Mouse (Mus musculus) ES-E14 (cell line): ENCODE measurements at regions not wholly inside any gene's neighbourhood (a gene's known extent, or its start where the extent isn't known, plus 50 kb on each side); places are given as distances from the start of the nearest gene placed in this dataset.

ENCODE experiments used
- DNase-seq: peaks from one replicate; pipeline ENCODE4 v3.0.0-alpha.2; 2013; ENCODE audit warnings: low read depth, low spot score
- H3K27ac ChIP-seq: 2 replicates; pipeline ENCODE4 v1.5.1; 2012; ENCODE audit warnings: low read depth, mild to moderate bottlenecking, low read length, moderate library complexity, mixed read lengths; ENCODE audit not compliant: poor library complexity, insufficient read depth, severe bottlenecking
- H3K36me3 ChIP-seq: 2 replicates; pipeline ENCODE4 v1.6.1; 2012; ENCODE audit warnings: mild to moderate bottlenecking, low read length, moderate library complexity, mixed read lengths; ENCODE audit not compliant: control insufficient read depth, poor library complexity, insufficient read depth, severe bottlenecking
- H3K4me1 ChIP-seq, 2 experiments: fragments of 150-350 bp in 1 of 2; sonication (generic) in 1 of 2; 2 replicates each; pipeline ENCODE4 v1.6.1; 2012; ENCODE audit warnings: low read length in 2 of 2, mild to moderate bottlenecking in 1 of 2, mixed read lengths in 1 of 2; ENCODE audit not compliant: control insufficient read depth in 2 of 2, insufficient read depth in 2 of 2, poor library complexity in 1 of 2
- H3K4me3 ChIP-seq, 2 experiments: fragments of 150-350 bp in 1 of 2; sonication (generic) in 1 of 2; 2 replicates each; pipeline ENCODE4 v1.5.1; 2012; ENCODE audit warnings: low read length in 2 of 2, low read depth in 1 of 2, mild to moderate bottlenecking in 1 of 2, mixed read lengths in 1 of 2; ENCODE audit not compliant: insufficient read depth in 1 of 2, poor library complexity in 1 of 2, severe bottlenecking in 1 of 2
- H3K9ac ChIP-seq: 2 replicates; pipeline ENCODE4 v1.6.1; 2012; ENCODE audit warnings: low read depth, mild to moderate bottlenecking, low read length, mixed read lengths; ENCODE audit not compliant: poor library complexity, insufficient read depth, severe bottlenecking
- H3K9me3 ChIP-seq: fragments of 150-350 bp; sonication (generic); 2 replicates; pipeline ENCODE4 v1.6.1; 2012; ENCODE audit warnings: low read depth, mild to moderate bottlenecking, low read length; ENCODE audit not compliant: control insufficient read depth, insufficient read depth
- CHD2 ChIP-seq: IDR thresholded peaks from 2 replicates; pipeline ENCODE4 v1.6.1; 2014; ENCODE audit warnings: mild to moderate bottlenecking, low read depth, low read length, inconsistent platforms
- HCFC1 ChIP-seq: IDR thresholded peaks from 2 replicates; pipeline ENCODE4 v1.6.1; 2012; ENCODE audit warnings: low read length, inconsistent platforms, borderline replicate concordance; ENCODE audit not compliant: insufficient read depth
- MAFK ChIP-seq: IDR thresholded peaks from 2 replicates; pipeline ENCODE4 v1.6.1; 2014; ENCODE audit warnings: mild to moderate bottlenecking, low read depth, low read length, inconsistent platforms; ENCODE audit not compliant: insufficient read depth
- ZC3H11A ChIP-seq: IDR thresholded peaks from 2 replicates; pipeline ENCODE4 v1.6.1; 2012; ENCODE audit warnings: low read depth, mild to moderate bottlenecking, inconsistent platforms, low read length, borderline replicate concordance
- ZNF384 ChIP-seq: IDR thresholded peaks from 2 replicates; pipeline ENCODE4 v1.6.1; 2012; ENCODE audit warnings: low read depth, low read length, inconsistent platforms
- in situ Hi-C, 2 experiments: fragments of 600-800 bp; cut with MboI; formaldehyde crosslinking; loops; one replicate each; pipeline ENCODE4 v1.15.1; 2025; ENCODE audit warnings: low sequenced_read_pairs in 2 of 2, inconsistent platforms in 1 of 2; ENCODE audit not compliant: unreplicated experiment in 2 of 2

DNA sequence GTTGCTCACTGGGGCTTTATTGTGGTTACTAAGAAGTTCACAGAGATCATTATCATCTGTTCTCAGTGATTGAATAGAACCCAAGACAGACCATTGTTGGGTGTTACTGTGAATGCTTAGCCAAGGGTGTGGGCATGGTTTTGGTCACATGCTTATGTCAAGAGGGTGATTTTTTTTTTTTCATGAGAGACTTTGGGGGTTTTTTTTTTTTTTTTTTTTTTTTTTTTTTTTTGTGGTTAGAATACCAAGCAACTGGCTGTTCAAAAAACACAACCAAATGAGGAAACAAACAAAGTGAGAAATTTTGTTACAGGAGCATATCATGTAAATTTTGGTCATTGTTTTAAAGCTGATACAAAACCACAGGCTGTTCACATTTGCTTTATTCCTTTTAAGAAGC is 466.4 kb upstream of the Nr3c2 start:
- Histone ChIP-seq H3K9ac (no peak overlapping the region), H3K9me3 (no peaks in the 10 kb centered on the region), H3K4me3 (no peak overlapping the region), H3K27ac (no peak overlapping the region), H3K4me1 (no peaks in the 10 kb centered on the region), H3K36me3 (no peaks in the 10 kb centered on the region)
- no peak for DNase-seq
- in situ Hi-C loops = no loop called here
- TF ChIP-seq MAFK (no peak), ZNF384 (peak; percentile 63), HCFC1 (no peak), CHD2 (no peak), ZC3H11A (no peak)

DNA sequence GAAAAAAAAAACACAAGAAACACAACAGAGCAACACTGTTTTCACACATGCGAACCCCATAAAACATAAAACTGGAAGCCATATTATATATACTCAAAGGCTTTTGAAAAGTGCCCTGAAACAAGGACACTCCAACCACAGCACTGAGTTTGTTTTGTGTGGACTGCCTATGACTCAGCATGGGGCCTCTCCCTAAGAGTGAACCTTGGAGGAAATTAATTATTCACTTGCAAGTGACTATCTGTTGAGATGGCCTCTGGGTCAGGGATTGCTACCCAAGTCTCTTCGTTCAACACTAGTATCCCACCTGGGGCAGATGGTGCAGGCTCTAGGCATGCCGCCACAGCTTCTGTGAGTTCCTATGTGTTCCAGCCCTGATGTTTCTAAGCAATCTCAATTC is 461.3 kb upstream of the Nr3c2 start:
- Histone ChIP-seq H3K9me3 (no peaks in the 10 kb centered on the region), H3K36me3 (no peaks in the 10 kb centered on the region), H3K4me1 (no peaks in the 10 kb centered on the region), H3K27ac (no peak overlapping the region), H3K4me3 (no peak overlapping the region), H3K9ac (no peak overlapping the region)
- DNase-seq = no peak
- TF ChIP-seq ZNF384 (no peak), MAFK (no peak), ZC3H11A (no peak), HCFC1 (no peak), CHD2 (no peak)
- in situ Hi-C loops = no loop called here

GRCm38 (mm10) chr8:76474464-76475208 is 424.6 kb upstream of the Nr3c2 start:
- no peak for DNase-seq
- no peak overlapping the region for H3K4me3 ChIP-seq
- TF ChIP-seq ZC3H11A (no peak), ZNF384 (no peak), CHD2 (no peak), MAFK (no peak), HCFC1 (no peak)
- H3K36me3 ChIP-seq = no peaks in the 10 kb centered on the region
- H3K27ac ChIP-seq = no peak overlapping the region
- no peaks in the 10 kb centered on the region for H3K9me3 ChIP-seq
- H3K9ac ChIP-seq = no peak overlapping the region
- H3K4me1 ChIP-seq = no peaks in the 10 kb centered on the region
- in situ Hi-C loops = no loop called here

GRCm38 (mm10) chr8:76478966-76479365 is 420.3 kb upstream of the Nr3c2 start:
- no peak for DNase-seq
- TF ChIP-seq ZC3H11A = no peak
- in situ Hi-C loops = no loop called here
- no peaks in the 10 kb centered on the region for H3K9me3 ChIP-seq
- H3K4me3 ChIP-seq = no peak overlapping the region
- H3K27ac ChIP-seq = no peak overlapping the region
- H3K4me1 ChIP-seq = no peaks in the 10 kb centered on the region
- H3K9ac ChIP-seq = no peak overlapping the region
- H3K36me3 ChIP-seq = no peaks in the 10 kb centered on the region

DNA sequence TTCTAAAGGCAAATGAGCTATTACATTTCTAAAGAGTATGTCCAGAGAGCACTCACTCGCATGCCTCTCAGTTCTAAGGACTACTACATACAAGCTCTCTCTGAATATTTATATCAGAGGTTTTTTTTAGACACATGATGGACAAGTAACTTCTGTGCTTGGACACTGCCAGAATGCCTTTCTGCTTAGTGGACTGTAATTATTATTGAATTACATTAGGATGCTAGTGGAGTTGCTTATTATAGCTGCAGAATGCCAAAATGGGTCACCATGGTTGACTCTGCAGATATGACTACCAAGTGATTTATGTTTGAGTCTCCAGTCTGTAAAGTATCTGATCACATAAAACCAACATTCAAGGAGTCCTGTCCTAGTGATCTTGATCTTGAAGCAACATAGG is 395.6 kb upstream of the Nr3c2 start:
- Histone ChIP-seq H3K4me1 (no peaks in the 10 kb centered on the region), H3K4me3 (no peak overlapping the region), H3K36me3 (no peaks in the 10 kb centered on the region), H3K9ac (no peak overlapping the region), H3K9me3 (no peaks in the 10 kb centered on the region), H3K27ac (no peak overlapping the region)
- in situ Hi-C loops = no loop called here
- TF ChIP-seq ZC3H11A = no peak
- no peak for TF ChIP-seq CHD2
- no peak for TF ChIP-seq ZNF384
- TF ChIP-seq MAFK = no peak
- TF ChIP-seq HCFC1 = no peak
- DNase-seq = no peak
